Mouse (Mus musculus) small intestine, adult 2 months (tissue): ENCODE results near the gene Map3k10.

Source experiments
- CTCF ChIP-seq: fragments of 200-500 bp; IDR thresholded peaks from 2 replicates; pipeline ENCODE4 v1.5.1; 2012; ENCODE audit warnings: low read depth, mild to moderate bottlenecking, control low read depth, inconsistent platforms, low read length, moderate library complexity, mixed read lengths; ENCODE audit not compliant: insufficient replicate concordance, insufficient read length; ENCODE audit errors: extremely low read depth
- POLR2A ChIP-seq: fragments of 200-500 bp; IDR thresholded peaks from 2 replicates; pipeline ENCODE4 v1.6.1; 2012; ENCODE audit warnings: low read depth, mild to moderate bottlenecking, control low read depth, inconsistent platforms, low read length, moderate library complexity

DNA sequence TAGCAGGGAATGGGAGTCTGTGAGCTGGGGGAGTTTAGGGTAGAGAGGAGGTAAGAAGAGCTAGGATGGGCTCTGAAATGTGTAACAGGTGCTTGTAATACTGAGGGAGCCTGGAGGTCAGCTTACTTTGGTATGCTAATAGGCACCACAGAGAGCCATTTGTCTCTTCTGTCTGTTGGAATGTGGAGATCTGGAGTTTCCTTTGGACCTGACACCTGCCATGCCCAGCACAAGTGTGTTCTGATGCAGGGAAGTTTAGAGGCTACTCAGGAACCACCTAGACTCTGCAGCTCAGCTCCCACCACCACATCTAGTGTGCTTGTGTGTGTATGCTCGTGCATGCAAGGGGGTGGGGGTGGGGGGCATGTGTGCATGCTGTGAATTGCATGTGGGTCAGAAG lies 52.2 kb downstream of the Map3k10 start:
- TF ChIP-seq CTCF, result no peak
- TF ChIP-seq POLR2A, result no peak
